Mouse (Mus musculus) embryonic facial prominence, embryonic 13.5 days (tissue): Measurements from ENCODE around the gene Srcin1. TPM values are rescaled to one million over a fixed set of nuclear protein-coding genes. Genes with fewer than 3 reads are reported as not detected.

Experiments
- ATAC-seq: fragments of 200-750 bp; cut with Nextera tagmentation; 2 replicates; pipeline ENCODE4 v1.8.0; 2017; ENCODE audit warnings: low read depth; ENCODE audit not compliant: insufficient number of reproducible peaks, insufficient read depth, low FRiP score, low TSS enrichment
- H3K27ac ChIP-seq: fragments of 300-500 bp; sonication (generic); 2 replicates; pipeline ENCODE4 v1.5.1; 2015; ENCODE audit warnings: moderate library complexity, mild to moderate bottlenecking, inconsistent platforms
- H3K27me3 ChIP-seq: fragments of 300-500 bp; sonication (generic); 2 replicates; pipeline ENCODE4 v1.6.1; 2015; ENCODE audit warnings: mild to moderate bottlenecking, inconsistent platforms
- H3K36me3 ChIP-seq: fragments of 300-500 bp; sonication (generic); 2 replicates; pipeline ENCODE4 v1.6.1; 2015; ENCODE audit warnings: mild to moderate bottlenecking, inconsistent platforms
- H3K4me1 ChIP-seq: fragments of 300-500 bp; sonication (generic); 2 replicates; pipeline ENCODE4 v1.6.1; 2015; ENCODE audit warnings: inconsistent platforms
- H3K4me2 ChIP-seq: fragments of 300-500 bp; sonication (generic); 2 replicates; pipeline ENCODE4 v1.6.1; 2015; ENCODE audit warnings: moderate library complexity, mild to moderate bottlenecking, inconsistent platforms
- H3K4me3 ChIP-seq: fragments of 300-500 bp; sonication (generic); 2 replicates; pipeline ENCODE4 v1.5.1; 2015; ENCODE audit warnings: mild to moderate bottlenecking, inconsistent platforms
- H3K9ac ChIP-seq: fragments of 300-500 bp; sonication (generic); 2 replicates; pipeline ENCODE4 v1.6.1; 2015; ENCODE audit warnings: mild to moderate bottlenecking, inconsistent platforms
- H3K9me3 ChIP-seq: fragments of 300-500 bp; sonication (generic); 2 replicates; pipeline ENCODE4 v1.6.1; 2016; ENCODE audit warnings: inconsistent platforms
- WGBS: fragments of 180-500 bp; shearing (Covaris S2); methylation state at CpG from one replicate; pipeline ENCODE4 v1.1.7; 2015; ENCODE audit warnings: mixed read lengths; 5-methylcytosine and 5-hydroxymethylcytosine counted together
- polyA plus RNA-seq: library from polyadenylated mRNA; unstranded; fragments of >200 nt; fragmentation: Nextera tagmentation; extraction: Ambion mirVana; gene quantifications from 2 replicates; pipeline ENCODE4 v1.2.1, GENCODE M21; 2015

The Srcin1 gene
- 0.76 and 1.2 TPM in 2 replicates for polyA plus RNA-seq

GRCm38 (mm10) chr11:97576136-97576906 lies at the start of gene Srcin1:
Gene Srcin1, minus strand, starts transcription at chr11:97576186.
- H3K36me3 ChIP-seq: no peaks in the 10 kb centered on the region
- no peaks in the 10 kb centered on the region for H3K9me3 ChIP-seq
- peak within 1 kb of the TSS; percentile 67 for H3K4me3 ChIP-seq
- 19% methylated on average over 9 of the region's 9 CpGs for WGBS
- H3K27me3 ChIP-seq: peaks cover 74% of the 10 kb centered on the region
- H3K4me2 ChIP-seq: peak within 1 kb of the TSS; percentile 96
- ATAC-seq: peak; percentile 33; the same call in 1 of the 2 replicates
- H3K27ac ChIP-seq: peak within 1 kb of the TSS; percentile 55
- peaks cover 53% of the 10 kb centered on the region for H3K4me1 ChIP-seq
- H3K9ac ChIP-seq: peak within 1 kb of the TSS; percentile 74

- no peaks in the 10 kb centered on the region for H3K36me3 ChIP-seq
- H3K9ac ChIP-seq: no peak overlapping the region
- H3K4me2 ChIP-seq: no peak overlapping the region
- ATAC-seq: no peak
- H3K9me3 ChIP-seq: no peaks in the 10 kb centered on the region
- no peak overlapping the region for H3K27ac ChIP-seq
- peaks cover 40% of the 10 kb centered on the region for H3K4me1 ChIP-seq
- 70% methylated on average over 5 of the region's 5 CpGs for WGBS
- H3K27me3 ChIP-seq: peaks cover 75% of the 10 kb centered on the region
- H3K4me3 ChIP-seq: no peak overlapping the region
Measured at GRCm38 (mm10) chr11:97625551-97625950, 49.6 kb upstream of the Srcin1 start.

- Histone ChIP-seq H3K9ac (no peak overlapping the region), H3K27ac (no peak overlapping the region), H3K4me1 (peaks cover 21% of the 10 kb centered on the region), H3K4me2 (no peak overlapping the region), H3K27me3 (peaks cover 64% of the 10 kb centered on the region), H3K9me3 (no peaks in the 10 kb centered on the region), H3K4me3 (no peak overlapping the region), H3K36me3 (no peaks in the 10 kb centered on the region)
- ATAC-seq: no peak
- WGBS: 53% methylated on average over 9 of the region's 9 CpGs
Measured at GRCm38 (mm10) chr11:97623166-97623565, 47.2 kb upstream of the Srcin1 start.

- Histone ChIP-seq H3K9me3 (no peaks in the 10 kb centered on the region), H3K4me1 (peaks cover 13% of the 10 kb centered on the region), H3K4me3 (no peak overlapping the region), H3K4me2 (no peak overlapping the region), H3K9ac (no peak overlapping the region), H3K27me3 (peaks cover 64% of the 10 kb centered on the region), H3K27ac (no peak overlapping the region), H3K36me3 (no peaks in the 10 kb centered on the region)
- WGBS: 5% methylated on average over 6 of the region's 6 CpGs
- no peak for ATAC-seq
Measured at GRCm38 (mm10) chr11:97622440-97622839, 46.5 kb upstream of the Srcin1 start.

- Histone ChIP-seq H3K4me3 (no peak overlapping the region), H3K9me3 (no peaks in the 10 kb centered on the region), H3K27me3 (peaks cover 51% of the 10 kb centered on the region), H3K36me3 (no peaks in the 10 kb centered on the region), H3K4me1 (no peaks in the 10 kb centered on the region), H3K4me2 (no peak overlapping the region), H3K27ac (no peak overlapping the region), H3K9ac (no peak overlapping the region)
- no peak for ATAC-seq
- WGBS: 49% methylated on average over 5 of the region's 5 CpGs
Measured at GRCm38 (mm10) chr11:97619391-97619795, 43.4 kb upstream of the Srcin1 start.

GRCm38 (mm10) chr11:97618368-97618767 lies 42.4 kb upstream of the Srcin1 start:
- H3K9me3 ChIP-seq: no peaks in the 10 kb centered on the region
- no peaks in the 10 kb centered on the region for H3K4me1 ChIP-seq
- no peak overlapping the region for H3K9ac ChIP-seq
- H3K27me3 ChIP-seq: peaks cover 42% of the 10 kb centered on the region
- WGBS: 57% methylated on average over 11 of the region's 11 CpGs
- ATAC-seq: no peak
- no peak overlapping the region for H3K4me3 ChIP-seq
- H3K4me2 ChIP-seq: no peak overlapping the region
- no peaks in the 10 kb centered on the region for H3K36me3 ChIP-seq
- H3K27ac ChIP-seq: no peak overlapping the region

- ATAC-seq: no peak
- H3K36me3 ChIP-seq: no peaks in the 10 kb centered on the region
- no peaks in the 10 kb centered on the region for H3K9me3 ChIP-seq
- peaks cover 43% of the 10 kb centered on the region for H3K27me3 ChIP-seq
- 75% methylated on average over 4 of the region's 4 CpGs for WGBS
- H3K27ac ChIP-seq: no peak overlapping the region
- H3K4me1 ChIP-seq: no peaks in the 10 kb centered on the region
- no peak overlapping the region for H3K4me3 ChIP-seq
- no peak overlapping the region for H3K4me2 ChIP-seq
- no peak overlapping the region for H3K9ac ChIP-seq
Measured at GRCm38 (mm10) chr11:97615276-97615675, 39.3 kb upstream of the Srcin1 start.

GRCm38 (mm10) chr11:97611076-97611475 lies 35.1 kb upstream of the Srcin1 start:
- ATAC-seq: no peak
- no peak overlapping the region for H3K4me3 ChIP-seq
- no peak overlapping the region for H3K4me2 ChIP-seq
- 76% methylated on average over 8 of the region's 8 CpGs for WGBS
- H3K36me3 ChIP-seq: no peaks in the 10 kb centered on the region
- H3K27ac ChIP-seq: no peak overlapping the region
- H3K9me3 ChIP-seq: no peaks in the 10 kb centered on the region
- no peaks in the 10 kb centered on the region for H3K4me1 ChIP-seq
- H3K9ac ChIP-seq: 0 out of 2 replicates have a peak overlapping the region, but pooled peaks have one; percentile 16
- peaks cover 25% of the 10 kb centered on the region for H3K27me3 ChIP-seq

GRCm38 (mm10) chr11:97609743-97610142 lies 33.8 kb upstream of the Srcin1 start:
- no peak overlapping the region for H3K9ac ChIP-seq
- H3K9me3 ChIP-seq: no peaks in the 10 kb centered on the region
- H3K4me2 ChIP-seq: no peak overlapping the region
- H3K27ac ChIP-seq: no peak overlapping the region
- H3K27me3 ChIP-seq: peaks cover 23% of the 10 kb centered on the region
- H3K4me3 ChIP-seq: no peak overlapping the region
- WGBS: 82% methylated on average over 13 of the region's 13 CpGs
- no peak for ATAC-seq
- H3K4me1 ChIP-seq: no peaks in the 10 kb centered on the region
- H3K36me3 ChIP-seq: no peaks in the 10 kb centered on the region

- Histone ChIP-seq H3K4me1 (no peaks in the 10 kb centered on the region), H3K9me3 (no peaks in the 10 kb centered on the region), H3K36me3 (no peaks in the 10 kb centered on the region), H3K27ac (no peak overlapping the region), H3K4me3 (no peak overlapping the region), H3K4me2 (no peak overlapping the region), H3K9ac (no peak overlapping the region), H3K27me3 (peaks cover 23% of the 10 kb centered on the region)
- 24% methylated on average over 4 of the region's 4 CpGs for WGBS
- ATAC-seq: no peak
Measured at GRCm38 (mm10) chr11:97608933-97609332, 32.9 kb upstream of the Srcin1 start.

- 94% methylated on average over 8 of the region's 8 CpGs for WGBS
- no peak overlapping the region for H3K4me2 ChIP-seq
- H3K27ac ChIP-seq: no peak overlapping the region
- H3K4me3 ChIP-seq: no peak overlapping the region
- H3K4me1 ChIP-seq: no peaks in the 10 kb centered on the region
- H3K9ac ChIP-seq: no peak overlapping the region
- peaks cover 23% of the 10 kb centered on the region for H3K27me3 ChIP-seq
- no peaks in the 10 kb centered on the region for H3K36me3 ChIP-seq
- no peaks in the 10 kb centered on the region for H3K9me3 ChIP-seq
- no peak for ATAC-seq
Measured at GRCm38 (mm10) chr11:97607056-97607725, 31.2 kb upstream of the Srcin1 start.

- Histone ChIP-seq H3K4me2 (no peak overlapping the region), H3K36me3 (no peaks in the 10 kb centered on the region), H3K27me3 (peaks cover 6% of the 10 kb centered on the region; the same call in 1 of the 2 replicates), H3K27ac (no peak overlapping the region), H3K9me3 (no peaks in the 10 kb centered on the region), H3K9ac (no peak overlapping the region), H3K4me3 (no peak overlapping the region), H3K4me1 (no peaks in the 10 kb centered on the region)
- WGBS: 78% methylated on average over 10 of the region's 10 CpGs
- ATAC-seq: no peak
Measured at GRCm38 (mm10) chr11:97603891-97604290, 27.9 kb upstream of the Srcin1 start.
